Mouse (Mus musculus): ENCODE data around the gene Slc7a8. TPM values are rescaled to one million over a fixed set of nuclear protein-coding genes. Genes with fewer than 3 reads are reported as not detected.

Gene Slc7a8
- polyA plus RNA-seq, 1 experiment from 2014 or later = 4.7 TPM

DNA sequence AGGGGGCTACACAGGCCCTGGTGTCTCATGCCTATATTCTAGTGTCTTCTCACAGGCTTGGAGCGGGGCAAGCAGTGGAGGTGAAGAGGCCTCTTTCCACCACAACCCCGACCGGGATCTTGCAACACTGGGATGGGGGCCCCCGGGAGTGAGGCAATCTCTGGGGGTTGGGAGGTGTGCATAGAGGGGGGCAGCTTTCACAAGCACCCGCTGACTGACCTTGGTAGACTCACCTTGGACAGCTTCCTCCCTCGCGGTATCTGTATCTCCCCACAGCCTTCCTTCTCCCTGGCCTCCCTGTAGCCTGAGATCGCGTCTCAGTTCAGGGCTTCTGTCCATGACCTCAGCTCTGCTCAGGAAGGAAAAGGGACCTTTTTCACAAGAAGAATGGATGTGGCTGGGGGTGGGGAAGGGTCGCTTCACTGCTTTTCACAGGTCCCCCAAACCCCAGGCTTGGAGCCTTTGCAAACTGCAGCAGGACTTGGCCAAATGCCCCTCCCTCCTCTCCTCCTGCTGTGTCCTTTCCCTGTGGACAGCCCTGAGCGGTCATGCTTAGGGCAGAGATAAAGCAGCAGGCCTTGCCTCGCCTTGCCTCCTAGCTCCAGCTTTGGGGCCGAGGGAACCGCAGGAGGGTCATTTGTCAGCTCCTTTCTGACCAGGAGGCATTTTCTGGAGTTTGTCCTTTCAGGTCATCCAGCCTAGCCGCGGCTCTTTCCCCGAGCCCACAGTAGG, 75.0 kb downstream of the Slc7a8 start:
- Histone ChIP-seq H3K36me3 (no peaks in the 10 kb centered on the region), H3K4me2 (no peak overlapping the region), H3K27me3 (peaks cover 7% of the 10 kb centered on the region; the same call in 1 of the 2 replicates), H3K27ac (no peak overlapping the region), H3K4me1 (replicated peaks) (no peaks in the 10 kb centered on the region), H3K4me3 (no peak overlapping the region), H3K9ac (0 out of 2 replicates have a peak overlapping the region, but pooled peaks have one; percentile 3), H3K9me3 (no peaks in the 10 kb centered on the region)
- ATAC-seq (ENCODE audit: low FRiP score) = no peak
- WGBS = 52% methylated on average over 17 of the region's 17 CpGs

DNA sequence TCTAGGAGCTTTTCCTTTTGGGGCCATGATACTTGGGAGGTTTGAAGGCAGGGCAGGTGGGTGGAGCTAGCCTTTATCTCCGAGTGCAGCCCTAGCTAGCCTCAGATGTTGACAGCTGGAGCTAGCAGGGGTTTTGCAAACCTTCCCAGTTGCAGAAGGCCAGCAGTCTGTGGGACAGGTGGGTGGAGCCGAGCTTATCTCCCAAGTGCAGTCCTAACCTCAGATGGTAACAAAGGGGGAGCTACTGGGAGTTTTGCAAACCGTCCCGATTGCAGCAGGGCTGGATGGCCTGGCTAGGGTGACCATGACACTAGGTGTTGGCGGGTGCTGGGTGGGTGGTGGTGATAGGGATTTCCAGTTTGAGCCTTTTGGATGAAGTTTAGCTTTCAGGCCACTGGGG, 75.9 kb downstream of the Slc7a8 start:
- H3K4me1 ChIP-seq (replicated peaks) = no peaks in the 10 kb centered on the region
- H3K36me3 ChIP-seq = no peaks in the 10 kb centered on the region
- no peak overlapping the region for H3K4me2 ChIP-seq
- H3K9ac ChIP-seq = no peak overlapping the region
- no peaks in the 10 kb centered on the region for H3K9me3 ChIP-seq
- no peak overlapping the region for H3K4me3 ChIP-seq
- no peak for ATAC-seq (ENCODE audit: low FRiP score)
- WGBS = 69% methylated on average over 5 of the region's 5 CpGs
- H3K27ac ChIP-seq = no peak overlapping the region
- peaks cover 7% of the 10 kb centered on the region; the same call in 1 of the 2 replicates for H3K27me3 ChIP-seq

DNA sequence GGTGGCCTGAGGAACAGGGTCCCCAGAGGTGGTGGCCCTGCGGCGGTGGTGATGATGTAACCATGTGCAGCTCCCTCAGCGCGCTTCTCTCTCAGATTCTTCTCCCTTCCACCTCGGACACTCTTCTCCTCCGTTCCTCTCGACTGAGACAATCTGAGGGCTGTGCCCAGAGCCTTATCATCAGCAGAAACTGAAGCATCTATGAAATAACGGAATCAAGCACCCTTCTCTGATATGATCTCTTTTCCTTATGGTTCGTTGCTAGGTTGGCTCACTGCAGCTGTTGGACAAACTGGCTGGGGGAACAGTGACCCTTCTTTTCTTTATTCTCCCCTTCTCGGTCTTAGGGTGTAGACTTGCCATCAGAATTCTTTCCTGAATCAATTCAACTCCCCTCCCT, 78.5 kb downstream of the Slc7a8 start:
- Histone ChIP-seq H3K36me3 (no peaks in the 10 kb centered on the region), H3K9ac (no peak overlapping the region), H3K4me1 (replicated peaks) (no peaks in the 10 kb centered on the region), H3K4me2 (no peak overlapping the region), H3K27ac (no peak overlapping the region), H3K9me3 (no peaks in the 10 kb centered on the region), H3K4me3 (no peak overlapping the region), H3K27me3 (peaks cover 7% of the 10 kb centered on the region; the same call in 1 of the 2 replicates)
- no peak for ATAC-seq (ENCODE audit: low FRiP score)
- WGBS = 83% methylated on average over 10 of the region's 10 CpGs

DNA sequence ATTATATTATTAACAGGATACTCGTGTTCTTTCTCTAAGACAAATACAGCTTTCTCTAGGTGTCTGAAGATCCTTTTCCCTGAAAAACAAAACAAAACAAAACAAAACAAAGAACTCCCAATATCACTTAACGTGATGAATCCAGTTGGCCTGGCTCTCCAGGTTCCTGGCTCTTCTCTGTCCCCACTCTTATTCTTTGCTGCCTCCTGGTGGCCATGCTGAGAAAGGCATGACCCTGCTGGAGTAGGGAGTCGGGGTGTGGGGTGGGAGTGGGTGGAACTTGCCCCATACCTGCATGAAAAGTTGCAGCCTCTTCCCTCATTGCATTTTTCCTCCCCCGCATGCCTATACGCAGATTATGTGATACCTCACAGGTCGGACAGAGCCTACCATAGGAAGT, 80.4 kb downstream of the Slc7a8 start:
- Histone ChIP-seq H3K4me2 (no peak overlapping the region), H3K9me3 (no peaks in the 10 kb centered on the region), H3K9ac (no peak overlapping the region), H3K4me3 (no peak overlapping the region), H3K4me1 (replicated peaks) (no peaks in the 10 kb centered on the region), H3K27me3 (peaks cover 7% of the 10 kb centered on the region; the same call in 1 of the 2 replicates), H3K27ac (no peak overlapping the region), H3K36me3 (no peaks in the 10 kb centered on the region)
- WGBS = 9% methylated on average over 6 of the region's 6 CpGs
- no peak for ATAC-seq (ENCODE audit: low FRiP score)

DNA sequence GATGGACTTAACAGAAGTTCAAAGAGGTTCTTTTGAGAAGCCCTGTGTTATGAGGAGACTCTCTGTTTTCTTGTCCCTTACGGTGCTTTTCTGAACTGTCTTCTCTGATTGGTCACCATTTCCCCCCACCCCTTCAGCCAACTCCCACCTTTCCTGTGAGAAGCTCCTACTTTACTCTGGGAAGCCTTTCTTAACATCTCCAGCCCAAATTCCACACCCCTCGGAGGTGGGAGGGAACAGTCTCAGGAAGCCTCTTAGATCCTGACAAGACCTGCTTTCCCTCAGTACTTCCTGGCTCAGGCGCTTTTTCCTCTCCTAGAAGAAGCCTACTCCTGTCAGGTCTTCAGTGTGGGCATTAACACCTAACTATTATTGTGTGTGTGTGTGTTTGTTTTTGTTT, 82.2 kb downstream of the Slc7a8 start:
- peaks cover 4% of the 10 kb centered on the region for H3K36me3 ChIP-seq
- peaks cover 7% of the 10 kb centered on the region; the same call in 1 of the 2 replicates for H3K27me3 ChIP-seq
- no peak overlapping the region for H3K27ac ChIP-seq
- no peaks in the 10 kb centered on the region for H3K9me3 ChIP-seq
- 53% methylated on average over 3 of the region's 3 CpGs for WGBS
- H3K4me1 ChIP-seq (replicated peaks) = no peaks in the 10 kb centered on the region
- ATAC-seq (ENCODE audit: low FRiP score) = no peak
- no peak overlapping the region for H3K9ac ChIP-seq
- no peak overlapping the region for H3K4me2 ChIP-seq
- H3K4me3 ChIP-seq = no peak overlapping the region

DNA sequence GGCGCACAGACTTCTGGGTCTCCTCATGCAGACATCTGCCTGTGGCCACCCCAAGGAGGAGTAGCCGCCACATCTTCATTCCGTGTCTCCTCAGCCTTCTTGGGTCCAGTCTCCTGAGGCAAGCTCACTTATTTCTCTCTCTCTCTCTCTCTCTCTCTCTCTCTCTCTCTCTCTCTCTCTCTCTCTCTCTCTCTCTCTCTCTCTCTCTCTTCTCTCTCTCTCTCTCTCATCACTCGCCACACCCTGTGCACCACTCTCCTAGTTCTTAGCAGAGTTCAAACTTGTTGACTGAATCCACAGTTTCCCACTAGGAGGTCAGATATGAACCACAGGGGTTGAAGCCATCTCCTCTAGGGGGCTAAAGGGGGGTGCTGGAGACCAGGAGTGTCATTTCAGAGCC, 83.0 kb downstream of the Slc7a8 start, which contains the start of gene Gm29776:
Gene Gm29776 (minus strand): TSS at position 101 of the 400 bp plus-strand sequence.
- H3K9me3 ChIP-seq = no peaks in the 10 kb centered on the region
- 81% methylated on average over 4 of the region's 4 CpGs for WGBS
- no peak for ATAC-seq (ENCODE audit: low FRiP score)

DNA sequence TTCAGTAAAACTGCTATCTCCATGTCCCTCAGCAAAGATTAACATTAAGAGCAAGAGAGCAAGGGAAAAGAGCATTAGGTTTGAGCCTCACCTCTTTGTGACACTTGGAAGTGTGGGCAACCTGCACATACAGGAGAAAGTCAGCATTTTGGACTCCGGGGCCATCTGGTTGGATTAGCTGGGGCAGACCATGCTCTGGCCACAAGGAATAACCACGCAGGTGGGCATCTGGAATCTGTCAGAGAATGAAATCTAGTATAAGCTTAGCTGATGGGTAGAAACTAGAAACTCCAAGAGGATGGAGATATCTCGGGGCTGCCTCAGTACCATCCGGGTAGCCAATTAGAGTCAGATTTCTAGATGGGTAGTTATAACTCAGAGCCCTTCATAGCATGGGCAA, 85.0 kb downstream of the Slc7a8 start:
- Histone ChIP-seq H3K9me3 (no peaks in the 10 kb centered on the region), H3K27me3 (no peaks in the 10 kb centered on the region), H3K36me3 (peaks cover 24% of the 10 kb centered on the region), H3K4me1 (replicated peaks) (no peaks in the 10 kb centered on the region), H3K4me2 (no peak overlapping the region), H3K4me3 (no peak overlapping the region), H3K27ac (no peak overlapping the region), H3K9ac (no peak overlapping the region)
- 93% methylated on average over 4 of the region's 4 CpGs for WGBS
- no peak for ATAC-seq (ENCODE audit: low FRiP score)

More for the DNA sequence above, 83.0 kb downstream of the Slc7a8 start, which contains the start of gene Gm29776:
- Histone ChIP-seq H3K4me1 (replicated peaks) (no peaks in the 10 kb centered on the region), H3K4me2 (no peak within 1 kb of the TSS), H3K27ac (no peak within 1 kb of the TSS), H3K4me3 (no peak within 1 kb of the TSS), H3K36me3 (peaks cover 10% of the 10 kb centered on the region), H3K9ac (no peak within 1 kb of the TSS), H3K27me3 (peaks cover 7% of the 10 kb centered on the region; the same call in 1 of the 2 replicates)

DNA sequence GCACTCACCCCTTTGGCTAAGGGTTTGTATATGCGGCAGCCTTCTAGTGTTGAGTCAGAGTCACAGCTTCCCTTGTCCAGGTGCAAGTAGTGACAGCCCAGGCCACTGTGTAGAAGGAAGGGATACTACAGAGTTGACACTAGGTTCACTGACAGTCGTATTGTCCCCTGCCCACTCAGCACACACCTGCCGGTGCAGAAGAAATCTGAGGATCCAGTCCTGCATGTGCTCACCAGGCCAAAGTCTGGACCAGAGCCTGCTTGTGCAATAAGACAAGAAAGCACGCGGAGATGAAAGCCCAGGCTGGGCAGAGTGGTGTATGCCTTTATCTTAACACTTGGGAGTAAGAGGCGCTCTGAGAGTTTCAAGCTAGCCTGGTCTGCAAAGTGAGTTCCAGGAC, 86.7 kb downstream of the Slc7a8 start:
- H3K27me3 ChIP-seq = no peaks in the 10 kb centered on the region
- ATAC-seq (ENCODE audit: low FRiP score) = no peak
- H3K9ac ChIP-seq = no peak overlapping the region
- H3K9me3 ChIP-seq = no peaks in the 10 kb centered on the region
- WGBS = 88% methylated on average over 6 of the region's 6 CpGs
- H3K27ac ChIP-seq = no peak overlapping the region
- H3K4me2 ChIP-seq = no peak overlapping the region
- H3K4me3 ChIP-seq = no peak overlapping the region
- no peaks in the 10 kb centered on the region for H3K4me1 ChIP-seq (replicated peaks)
- H3K36me3 ChIP-seq = peaks cover 35% of the 10 kb centered on the region

DNA sequence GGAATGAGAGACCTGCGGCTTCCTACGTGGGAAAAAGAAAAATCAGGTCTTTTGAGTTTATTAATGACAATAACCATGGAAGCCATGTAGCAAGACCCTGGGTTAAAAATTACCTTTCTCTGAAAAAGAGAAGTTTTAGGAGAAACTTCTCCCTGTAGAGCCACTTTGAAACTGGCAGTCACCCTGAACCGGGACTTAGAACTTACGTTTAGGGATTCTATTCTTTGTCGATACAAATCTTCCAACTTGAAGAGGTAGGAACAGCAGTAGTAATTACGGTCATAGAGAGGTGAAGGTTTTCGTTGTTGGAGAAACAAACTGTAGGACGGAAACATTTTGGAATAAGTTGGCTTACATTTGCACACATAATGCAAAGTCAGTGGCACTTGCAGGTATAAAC, 94.5 kb downstream of the Slc7a8 start:
- Histone ChIP-seq H3K4me2 (peak overlapping the region; percentile 62), H3K4me3 (peak overlapping the region; percentile 76), H3K36me3 (peaks cover 29% of the 10 kb centered on the region), H3K27ac (peak overlapping the region; percentile 74), H3K4me1 (replicated peaks) (peaks cover 41% of the 10 kb centered on the region), H3K9me3 (no peaks in the 10 kb centered on the region), H3K9ac (peak overlapping the region; percentile 79), H3K27me3 (no peaks in the 10 kb centered on the region)
- 7% methylated on average over 8 of the region's 8 CpGs for WGBS
- no peak for ATAC-seq (ENCODE audit: low FRiP score)

DNA sequence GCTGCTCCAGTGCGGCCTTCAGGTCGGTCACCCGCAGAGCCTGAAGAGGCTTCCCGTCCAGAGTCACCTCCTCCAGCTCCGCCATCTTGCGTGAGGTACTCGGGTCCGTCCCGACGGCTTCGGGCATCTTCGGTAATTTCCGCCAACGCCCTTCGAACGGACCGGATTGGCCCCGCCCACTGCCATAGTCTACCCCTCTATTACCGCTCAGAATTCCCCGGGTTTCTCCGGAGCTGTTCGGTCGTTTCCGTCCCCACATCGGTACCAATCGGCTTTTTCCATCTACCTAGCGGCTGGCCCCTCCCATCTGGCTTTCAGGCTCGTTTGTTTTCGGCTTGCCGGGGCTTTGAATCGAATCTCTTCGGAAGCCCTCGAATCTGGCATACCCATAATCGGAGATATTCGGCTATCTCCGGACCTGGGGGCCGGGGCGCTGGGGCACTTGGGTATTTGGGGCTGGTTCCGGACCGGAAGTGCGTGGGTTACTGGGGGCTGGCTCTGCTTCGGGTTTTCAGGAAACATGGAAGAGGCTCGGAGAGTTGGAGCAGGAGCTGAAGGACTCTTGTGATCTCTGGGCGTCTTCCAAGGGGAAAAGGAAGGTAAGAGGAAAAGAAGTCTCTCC, 95.1 kb downstream of the Slc7a8 start, which contains the start of gene Acin1:
Gene Acin1 (minus strand): TSS at position 410 of the 622 bp plus-strand sequence.
- Histone ChIP-seq H3K4me1 (replicated peaks) (peaks cover 41% of the 10 kb centered on the region), H3K27me3 (no peaks in the 10 kb centered on the region), H3K36me3 (peaks cover 32% of the 10 kb centered on the region), H3K4me3 (peak within 1 kb of the TSS; percentile 76), H3K9me3 (no peaks in the 10 kb centered on the region), H3K9ac (peak within 1 kb of the TSS; percentile 94), H3K4me2 (peak within 1 kb of the TSS; percentile 75), H3K27ac (peak within 1 kb of the TSS; percentile 96)
- ATAC-seq (ENCODE audit: low FRiP score) = peak; percentile 99
- under 1% methylated on average over 44 of the region's 44 CpGs for WGBS

DNA sequence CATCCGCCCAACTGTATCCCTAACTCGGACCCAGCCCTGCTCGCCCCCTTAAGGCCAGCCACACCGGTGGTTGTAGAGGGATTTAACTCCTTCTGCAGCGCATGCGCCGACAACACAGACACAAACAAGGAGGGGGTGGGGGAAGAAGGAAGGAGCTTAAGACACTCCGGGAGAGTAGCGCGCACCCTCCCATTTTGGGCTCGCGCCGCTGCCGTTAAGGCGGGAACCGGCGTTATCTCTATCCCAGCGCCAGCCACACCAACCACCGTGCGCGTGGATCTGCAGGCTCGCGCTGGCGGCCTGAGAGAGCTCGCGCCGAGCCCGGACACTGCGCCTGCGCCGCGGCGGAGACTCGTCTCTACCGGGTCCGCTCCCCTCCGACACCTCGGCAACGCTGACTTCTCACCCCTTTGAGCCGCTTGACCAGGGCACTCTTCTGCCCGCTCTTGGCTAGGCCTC, 95.7 kb downstream of the Slc7a8 start, which contains the start of gene 1700123O20Rik:
Gene 1700123O20Rik (plus strand): TSS at position 154 of the 459 bp plus-strand sequence.
- Histone ChIP-seq H3K4me2 (peak within 1 kb of the TSS; percentile 75), H3K27ac (peak within 1 kb of the TSS; percentile 96), H3K27me3 (no peaks in the 10 kb centered on the region), H3K4me3 (peak within 1 kb of the TSS; percentile 76), H3K4me1 (replicated peaks) (peaks cover 41% of the 10 kb centered on the region), H3K9me3 (no peaks in the 10 kb centered on the region), H3K9ac (peak within 1 kb of the TSS; percentile 94), H3K36me3 (peaks cover 33% of the 10 kb centered on the region)
- peak; percentile 80 for ATAC-seq (ENCODE audit: low FRiP score)
- WGBS = under 1% methylated on average over 41 of the region's 41 CpGs

DNA sequence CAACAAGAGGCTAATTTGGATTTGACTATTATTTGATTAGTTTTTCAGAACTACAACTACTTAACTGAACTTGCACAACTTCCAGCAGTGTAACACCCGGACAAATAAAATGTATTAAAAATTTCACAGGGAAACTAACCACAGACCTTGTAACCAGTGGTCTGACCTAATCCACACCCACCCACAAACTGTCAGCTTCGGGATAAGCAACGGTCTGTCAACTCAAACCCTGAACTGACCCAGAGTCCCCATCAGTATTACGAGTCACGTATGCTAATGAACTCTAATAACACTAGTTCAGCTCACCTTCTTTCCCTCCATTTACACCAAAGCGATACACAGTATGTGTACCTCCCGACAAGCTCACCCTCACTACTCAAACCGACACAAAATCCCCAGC, 96.3 kb downstream of the Slc7a8 start:
- H3K36me3 ChIP-seq = peaks cover 31% of the 10 kb centered on the region
- peak overlapping the region; percentile 76 for H3K4me3 ChIP-seq
- no peak for ATAC-seq (ENCODE audit: low FRiP score)
- peak overlapping the region; percentile 96; the same call in 1 of the 2 replicates for H3K27ac ChIP-seq
- no peaks in the 10 kb centered on the region for H3K9me3 ChIP-seq
- WGBS = 11% methylated on average over 8 of the region's 8 CpGs
- H3K4me1 ChIP-seq (replicated peaks) = peaks cover 41% of the 10 kb centered on the region
- H3K4me2 ChIP-seq = peak overlapping the region; percentile 75
- no peaks in the 10 kb centered on the region for H3K27me3 ChIP-seq
- H3K9ac ChIP-seq = peak overlapping the region; percentile 94
